ENCODE assay signal across 8 mouse cellular contexts in the genomic region with DNA sequence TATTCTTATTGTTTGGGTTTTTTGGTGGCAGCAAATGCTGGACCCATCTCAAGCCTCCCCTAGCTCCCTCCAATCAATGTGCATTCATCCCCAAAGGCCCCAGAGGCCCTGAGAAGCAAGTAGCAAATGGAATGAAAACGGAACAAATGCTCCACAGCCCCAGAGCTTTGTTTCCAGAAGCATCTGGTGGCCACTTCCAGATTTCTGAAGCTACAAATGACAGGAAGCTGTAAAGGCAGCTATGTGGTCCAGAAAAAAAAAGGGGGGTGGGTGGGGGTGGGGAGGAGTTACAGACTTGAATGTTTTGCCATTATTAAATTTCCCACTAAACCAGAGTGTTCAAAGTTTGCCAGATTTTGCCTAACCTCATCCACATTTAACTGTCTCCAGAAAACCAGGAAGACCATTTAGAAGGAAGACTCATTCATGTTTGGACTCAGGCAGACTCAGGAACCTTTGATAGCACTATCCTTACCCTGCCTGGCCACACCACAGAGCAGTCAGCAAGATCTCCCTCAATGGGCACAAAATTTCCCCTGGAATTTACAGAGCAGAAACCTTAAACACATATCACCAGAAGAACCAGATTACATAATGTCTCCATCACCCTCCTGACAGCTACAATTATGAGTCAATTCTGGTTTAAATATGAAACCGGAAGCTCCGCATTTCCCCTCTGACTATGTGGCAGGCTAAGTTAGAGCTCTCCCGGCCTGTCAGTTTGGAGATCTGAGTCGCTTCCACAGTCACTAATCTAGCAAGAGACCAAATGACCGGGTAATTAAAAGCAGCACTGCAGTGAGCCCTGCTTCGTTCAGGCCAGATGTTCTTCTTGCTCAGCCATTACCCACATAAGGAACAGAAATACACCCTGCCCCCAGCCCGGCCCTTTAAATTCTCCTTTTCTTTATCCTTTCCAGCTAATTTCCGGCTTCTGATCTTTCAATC.
DNase-seq lines count a peak whose midpoint lies in the region; ATAC-seq and TF ChIP-seq lines count a peak whose summit lies in the region.

No protein-coding gene starts in this region.

- TF ChIP-seq EP300 in CH12.LX (IDR thresholded peaks at IDR 0.05; ENCODE audit: low read length) = peak; percentile 94

- H3K27ac ChIP-seq in CH12.LX (ENCODE audit: insufficient read depth, low read depth) = no peak overlapping the region
- H3K27ac ChIP-seq in forebrain, embryonic 10.5 days = peak overlapping the region; percentile 98
- peak overlapping the region; percentile 75 for H3K27ac ChIP-seq in hindbrain, embryonic 13.5 days
- H3K27ac ChIP-seq in liver, embryonic 12.5 days = peak overlapping the region; percentile 13; the same call in 1 of the 2 replicates

- dilution Hi-C loops in CH12.LX (cut with MboI; ENCODE audit: extremely low pct_ligation_motif_present, extremely low pct_unique_long_range_greater_than_20kb, low sequenced_read_pairs) = no loop called here

- in situ Hi-C loops in CH12.LX (cut with MboI; ENCODE audit: low pct_ligation_motif_present, low pct_unique_long_range_greater_than_20kb, low sequenced_read_pairs) = loop anchor here (10.0 kb wide), 1 partner anchor 153 kb away; a partner anchor contains a TSS

- no peak for TF ChIP-seq RAD21 in CH12.LX (IDR thresholded peaks at IDR 0.05; ENCODE audit: low read depth, low read length)

- peaks cover 12 to 38% of the 10 kb centered on the region in 2 experiments; a peak in 3 of 4 replicates for H3K4me1 ChIP-seq in CH12.LX (ENCODE audit: control insufficient read depth in 1 of 2, insufficient read depth in 2 of 2)
- peaks cover 62% of the 10 kb centered on the region for H3K4me1 ChIP-seq in forebrain, embryonic 10.5 days
- H3K4me1 ChIP-seq in hindbrain, embryonic 13.5 days (replicated peaks) = peaks cover 51% of the 10 kb centered on the region
- peaks cover 23% of the 10 kb centered on the region for H3K4me1 ChIP-seq in liver, embryonic 12.5 days

- TF ChIP-seq POLR2A in CH12.LX (IDR thresholded peaks at IDR 0.05; ENCODE audit: low read depth, low read length) = 0 out of 2 replicates have a peak, but pooled peaks have one; percentile 18
- no peak for TF ChIP-seq POLR2A in myocyte (IDR thresholded peaks at IDR 0.05; ENCODE audit: insufficient read length, low read depth)

- TF ChIP-seq CTCF in CH12.LX (conservative IDR thresholded peaks at IDR 0.05 in 1 of 2, IDR thresholded peaks at IDR 0.05 in 1 of 2; ENCODE audit: low read depth in 2 of 2, low read length in 2 of 2) = no peak

- H3K9me3 ChIP-seq in CH12.LX (replicated peaks; ENCODE audit: low read length) = no peaks in the 10 kb centered on the region
- no peaks in the 10 kb centered on the region for H3K9me3 ChIP-seq in forebrain, embryonic 10.5 days
- no peaks in the 10 kb centered on the region for H3K9me3 ChIP-seq in hindbrain, embryonic 13.5 days
- H3K9me3 ChIP-seq in liver, embryonic 12.5 days (replicated peaks) = no peaks in the 10 kb centered on the region

- H3K36me3 ChIP-seq in CH12.LX (replicated peaks in 1 of 2; ENCODE audit: control insufficient read depth in 1 of 2, insufficient read depth in 1 of 2, low read length in 1 of 2) (no peaks in the 10 kb centered on the region), myocyte (ENCODE audit: control insufficient read depth, insufficient read depth) (no peaks in the 10 kb centered on the region)
- H3K36me3 ChIP-seq in forebrain, embryonic 10.5 days (replicated peaks) = no peaks in the 10 kb centered on the region
- H3K36me3 ChIP-seq in hindbrain, embryonic 13.5 days = no peaks in the 10 kb centered on the region
- H3K36me3 ChIP-seq in liver, embryonic 12.5 days = no peaks in the 10 kb centered on the region

- H3K4me2 ChIP-seq in CH12.LX (ENCODE audit: insufficient read depth, low read depth, poor library complexity, severe bottlenecking) (peak overlapping the region; percentile 96), myocyte (ENCODE audit: low read depth) (peak overlapping the region; percentile 95)
- H3K4me2 ChIP-seq in hindbrain, embryonic 13.5 days = peak overlapping the region; percentile 40
- H3K4me2 ChIP-seq in liver, embryonic 12.5 days = peak overlapping the region; percentile 26

- peak overlapping the region in 1 of 3 experiments; percentile 3 for H3K4me3 ChIP-seq in CH12.LX (replicated peaks in 1 of 3; ENCODE audit: low read depth in 2 of 3, low read length in 2 of 3, poor library complexity in 1 of 3)
- H3K4me3 ChIP-seq in forebrain, embryonic 10.5 days = peak overlapping the region; percentile 34
- H3K4me3 ChIP-seq in hindbrain, embryonic 13.5 days = no peak overlapping the region
- no peak overlapping the region for H3K4me3 ChIP-seq in liver, embryonic 12.5 days
- peak overlapping the region; percentile 15 for H3K4me3 ChIP-seq in myocyte

- no peak overlapping the region for H3ac ChIP-seq in myocyte (ENCODE audit: control insufficient read depth, insufficient read length)

- 8% methylated on average over 9 of the region's 9 CpGs for whole genome bisulfite sequencing in forebrain, embryonic 10.5 days
- WGBS in hindbrain, embryonic 13.5 days = 7% methylated on average over 9 of the region's 9 CpGs
- WGBS in liver, embryonic 12.5 days (ENCODE audit: insufficient replicate concordance) = 18% methylated on average over 9 of the region's 9 CpGs

- peak; percentile 80 for DNase-seq in A20 (ENCODE audit: low read depth, low spot score)
- peak; percentile 88 for DNase-seq in CH12.LX (ENCODE audit: extremely low read depth)
- DNase-seq in forebrain, embryonic 10.5 days (ENCODE audit: extremely low spot score, low spot score) = peak; percentile 69
- DNase-seq in cerebellum, adult 9-11 months = no peak
- DNase-seq in layer of hippocampus, postnatal 10 days (ENCODE audit: low spot score in 2 of 2) = no peak

- peak overlapping the region; percentile 30 for H3K9ac ChIP-seq in CH12.LX (ENCODE audit: insufficient read depth, low read depth)
- H3K9ac ChIP-seq in hindbrain, embryonic 13.5 days = no peak overlapping the region
- H3K9ac ChIP-seq in liver, embryonic 12.5 days = no peak overlapping the region

- no peaks in the 10 kb centered on the region for H3K27me3 ChIP-seq in CH12.LX (replicated peaks)
- H3K27me3 ChIP-seq in forebrain, embryonic 10.5 days (ENCODE audit: poor library complexity, severe bottlenecking) = peaks cover 40% of the 10 kb centered on the region
- H3K27me3 ChIP-seq in hindbrain, embryonic 13.5 days = peaks cover 9% of the 10 kb centered on the region; the same call in 1 of the 2 replicates
- peaks cover 34% of the 10 kb centered on the region for H3K27me3 ChIP-seq in liver, embryonic 12.5 days (replicated peaks)
- H3K27me3 ChIP-seq in myocyte (ENCODE audit: control insufficient read depth, insufficient read depth, insufficient read length) = no peaks in the 10 kb centered on the region

- ATAC-seq in hindbrain, embryonic 13.5 days (ENCODE audit: low FRiP score) = no peak
- ATAC-seq in liver, embryonic 12.5 days = no peak

- H3K79me2 ChIP-seq in CH12.LX (replicated peaks; ENCODE audit: control insufficient read depth, extremely low read depth, insufficient read depth, poor library complexity, severe bottlenecking) = no peaks in the 10 kb centered on the region
- H3K79me2 ChIP-seq in myocyte (ENCODE audit: control insufficient read depth, insufficient read depth) = no peaks in the 10 kb centered on the region

TF ChIP-seq in CH12.LX, 34 proteins besides CTCF, POLR2A, EP300 and RAD21 (continues in another document):
- TF ChIP-seq IRF4 (IDR thresholded peaks at IDR 0.05; ENCODE audit: low read depth, low read length) (peak; percentile 99), ZNF384 (IDR thresholded peaks at IDR 0.05; ENCODE audit: low read depth, low read length) (peak; percentile 28), ZMIZ1 (IDR thresholded peaks at IDR 0.05; ENCODE audit: low read depth, low read length) (no peak), JUND (conservative IDR thresholded peaks at IDR 0.05; ENCODE audit: low read depth, low read length) (peak; percentile 98), NRF1 (IDR thresholded peaks at IDR 0.05; ENCODE audit: low read depth, low read length) (0 out of 2 replicates have a peak, but pooled peaks have one; percentile 16), MEF2A (IDR thresholded peaks at IDR 0.05; ENCODE audit: borderline replicate concordance, low read depth, low read length) (peak; percentile 93), ELF1 (IDR thresholded peaks at IDR 0.05; ENCODE audit: low read depth, low read length) (peak; percentile 77), GABPA (IDR thresholded peaks at IDR 0.05; ENCODE audit: insufficient replicate concordance, low read depth, low read length) (peak; percentile 44; the same call in 1 of the 2 replicates), RCOR1 (conservative IDR thresholded peaks at IDR 0.05; ENCODE audit: low read depth, low read length) (peak; percentile 96), SIN3A (IDR thresholded peaks at IDR 0.05; ENCODE audit: low read length) (peak; percentile 82), MAZ (IDR thresholded peaks at IDR 0.05; ENCODE audit: low read depth, low read length) (peak; percentile 63; the same call in 1 of the 2 replicates), NELFE (IDR thresholded peaks at IDR 0.05; ENCODE audit: low read depth, low read length) (peak; percentile 37; the same call in 1 of the 2 replicates)

TF ChIP-seq in myocyte, 11 proteins besides CTCF, POLR2A, EP300 and RAD21:
- TF ChIP-seq CEBPB (IDR thresholded peaks at IDR 0.05; ENCODE audit: insufficient read depth, poor library complexity, severe bottlenecking) (0 out of 2 replicates have a peak, but pooled peaks have one; percentile 51), TCF3 (IDR thresholded peaks at IDR 0.05; ENCODE audit: insufficient read length, low read depth) (no peak)

Comparison
In these comparisons a context has a peak if more than half of its experiments do, and no peak if none do; other contexts are left out.
1. DNase-seq: peak in A20 (single experiment), CH12.LX (single experiment) and forebrain, embryonic 10.5 days (single experiment); none in cerebellum, adult 9-11 months (single experiment) and layer of hippocampus, postnatal 10 days (0 of 2).
2. H3K4me2 ChIP-seq: peak in every context shown above with its lines; median percentile 96 in CH12.LX; 95 in myocyte; 40 in hindbrain, embryonic 13.5 days; 26 in liver, embryonic 12.5 days.
3. H3K4me3 ChIP-seq: peak in forebrain, embryonic 10.5 days (single experiment) and myocyte (single experiment); none in hindbrain, embryonic 13.5 days (single experiment) and liver, embryonic 12.5 days (single experiment).